Mouse (Mus musculus): Measurements from ENCODE around the gene Map4k1. TPM values are rescaled to one million over a fixed set of nuclear protein-coding genes. Genes with fewer than 3 reads are reported as not detected.

Map4k1 gene
- polyA plus RNA-seq, 1 experiment from 2014 or later: 2.8 TPM

DNA sequence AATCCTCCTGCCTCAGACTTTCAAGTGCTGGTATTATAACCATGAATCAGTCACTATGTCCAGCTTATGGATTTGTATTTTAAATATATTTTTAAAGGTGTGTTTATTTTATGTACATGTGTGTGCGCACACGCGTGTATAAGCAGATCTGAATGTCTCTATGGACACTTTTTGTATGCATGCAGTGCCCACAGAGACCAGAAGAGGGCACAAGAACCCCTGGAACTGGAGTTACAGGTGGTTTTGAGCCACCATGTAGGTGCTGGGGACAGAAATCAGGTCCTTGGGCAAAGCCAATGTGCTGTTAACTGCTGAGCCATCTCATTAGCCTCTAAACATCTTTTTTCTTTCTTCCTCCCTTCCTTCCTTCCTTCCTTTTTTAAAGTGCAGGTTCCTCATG lies 66.2 kb downstream of the Map4k1 start:
- Histone ChIP-seq H3K9ac (no peak overlapping the region), H3K27ac (no peak overlapping the region), H3K4me1 (replicated peaks) (peaks cover 7% of the 10 kb centered on the region), H3K36me3 (no peaks in the 10 kb centered on the region), H3K4me3 (no peak overlapping the region), H3K27me3 (peaks cover 43% of the 10 kb centered on the region), H3K4me2 (no peak overlapping the region), H3K9me3 (replicated peaks) (no peaks in the 10 kb centered on the region)
- no peak for ATAC-seq (replicated peaks; ENCODE audit: insufficient number of reproducible peaks, insufficient read depth, low FRiP score, low read depth)
- 84% methylated on average over 3 of the region's 3 CpGs for WGBS

- Histone ChIP-seq H3K4me1 (replicated peaks) (peaks cover 3% of the 10 kb centered on the region), H3K9ac (no peak overlapping the region), H3K9me3 (replicated peaks) (no peaks in the 10 kb centered on the region), H3K27me3 (peaks cover 48% of the 10 kb centered on the region), H3K4me3 (no peak overlapping the region), H3K4me2 (no peak overlapping the region), H3K27ac (no peak overlapping the region), H3K36me3 (no peaks in the 10 kb centered on the region)
- WGBS: 70% methylated on average over 11 of the region's 11 CpGs
- no peak for ATAC-seq (replicated peaks; ENCODE audit: insufficient number of reproducible peaks, insufficient read depth, low FRiP score, low read depth)
These were observed 66.8 kb downstream of the Map4k1 start for GRCm38 (mm10) chr7:29048615-29049014.

GRCm38 (mm10) chr7:29050797-29051196 lies 68.9 kb downstream of the Map4k1 start:
- Histone ChIP-seq H3K27ac (no peak overlapping the region), H3K4me3 (no peak overlapping the region), H3K4me2 (no peak overlapping the region), H3K36me3 (no peaks in the 10 kb centered on the region), H3K9me3 (replicated peaks) (no peaks in the 10 kb centered on the region), H3K27me3 (peaks cover 59% of the 10 kb centered on the region), H3K4me1 (replicated peaks) (no peaks in the 10 kb centered on the region), H3K9ac (no peak overlapping the region)
- 46% methylated on average over 2 of the region's 2 CpGs for WGBS
- ATAC-seq (replicated peaks; ENCODE audit: insufficient number of reproducible peaks, insufficient read depth, low FRiP score, low read depth): no peak

GRCm38 (mm10) chr7:29052821-29053220 lies 71.0 kb downstream of the Map4k1 start:
- no peak overlapping the region for H3K9ac ChIP-seq
- ATAC-seq (replicated peaks; ENCODE audit: insufficient number of reproducible peaks, insufficient read depth, low FRiP score, low read depth): no peak
- WGBS: 4% methylated on average over 19 of the region's 19 CpGs
- H3K9me3 ChIP-seq (replicated peaks): no peaks in the 10 kb centered on the region
- H3K36me3 ChIP-seq: no peaks in the 10 kb centered on the region
- no peaks in the 10 kb centered on the region for H3K4me1 ChIP-seq (replicated peaks)
- no peak overlapping the region for H3K27ac ChIP-seq
- peaks cover 68% of the 10 kb centered on the region for H3K27me3 ChIP-seq
- no peak overlapping the region for H3K4me3 ChIP-seq
- H3K4me2 ChIP-seq: no peak overlapping the region

Small RNA genes within 50 kb of the gene (microRNA-seq; reads per million reads assigned to microRNA genes)
- not detected for gene Gm44408

Other genes with a start within 250 kb of the Map4k1 start
- gene Mrps12, start 240.2 kb upstream of the Map4k1 start, polyA plus RNA-seq (2015; fragmentation: Nextera tagmentation; extraction: Ambion mirVana): 102 and 109 TPM in 2 replicates
- gene Sars2, start 240.1 kb upstream of the Map4k1 start, polyA plus RNA-seq (2015; fragmentation: Nextera tagmentation; extraction: Ambion mirVana): 16.8 and 20.6 TPM in 2 replicates
- not detected in 2 replicates for gene Ccer2, start 225.9 kb upstream of the Map4k1 start, polyA plus RNA-seq (2015; fragmentation: Nextera tagmentation; extraction: Ambion mirVana)
- 50.3 and 58.4 TPM in 2 replicates for gene Sirt2, start 215.3 kb upstream of the Map4k1 start, polyA plus RNA-seq (2015; fragmentation: Nextera tagmentation; extraction: Ambion mirVana)
- 26.6 and 35.8 TPM in 2 replicates for gene Nfkbib, start 214.5 kb upstream of the Map4k1 start, polyA plus RNA-seq (2015; fragmentation: Nextera tagmentation; extraction: Ambion mirVana)
- gene Rinl, start 193.1 kb upstream of the Map4k1 start, polyA plus RNA-seq (2015; fragmentation: Nextera tagmentation; extraction: Ambion mirVana): 2.8 and 7.3 TPM in 2 replicates
- gene Hnrnpl, start 173.5 kb upstream of the Map4k1 start, polyA plus RNA-seq (2015; fragmentation: Nextera tagmentation; extraction: Ambion mirVana): 152 and 158 TPM in 2 replicates
- 224 and 234 TPM in 2 replicates for gene Ech1, start 156.8 kb upstream of the Map4k1 start, polyA plus RNA-seq (2015; fragmentation: Nextera tagmentation; extraction: Ambion mirVana)
- 8.2 and 9.1 TPM in 2 replicates for gene Lgals4, start 148.2 kb upstream of the Map4k1 start, polyA plus RNA-seq (2015; fragmentation: Nextera tagmentation; extraction: Ambion mirVana)
- 1.7 and 2.7 TPM in 2 replicates for gene Lgals7, start 118.2 kb upstream of the Map4k1 start, polyA plus RNA-seq (2015; fragmentation: Nextera tagmentation; extraction: Ambion mirVana)
- 0.33 and 0.42 TPM in 2 replicates for gene Capn12, start 100.6 kb upstream of the Map4k1 start, polyA plus RNA-seq (2015; fragmentation: Nextera tagmentation; extraction: Ambion mirVana)
- 236 and 281 TPM in 2 replicates for gene Actn4, start 19.7 kb upstream of the Map4k1 start, polyA plus RNA-seq (2015; fragmentation: Nextera tagmentation; extraction: Ambion mirVana)
- gene Eif3k, start 186 bp upstream of the Map4k1 start, polyA plus RNA-seq (2015; fragmentation: Nextera tagmentation; extraction: Ambion mirVana): 239 and 261 TPM in 2 replicates
- gene Ryr1, start 143.1 kb downstream of the Map4k1 start, polyA plus RNA-seq (2015; fragmentation: Nextera tagmentation; extraction: Ambion mirVana): 0.09 and 0.15 TPM in 2 replicates
- 0.39 and 0.90 TPM in 2 replicates for gene Rasgrp4, start 152.8 kb downstream of the Map4k1 start, polyA plus RNA-seq (2015; fragmentation: Nextera tagmentation; extraction: Ambion mirVana)
- gene Fam98c, start 174.2 kb downstream of the Map4k1 start, polyA plus RNA-seq (2015; fragmentation: Nextera tagmentation; extraction: Ambion mirVana): 15.6 and 19.9 TPM in 2 replicates
- 0.28 and 0.53 TPM in 2 replicates for gene Ggn, start 188.2 kb downstream of the Map4k1 start, polyA plus RNA-seq (2015; fragmentation: Nextera tagmentation; extraction: Ambion mirVana)
- gene Spred3, start 188.4 kb downstream of the Map4k1 start, polyA plus RNA-seq (2015; fragmentation: Nextera tagmentation; extraction: Ambion mirVana): 1.2 and 1.5 TPM in 2 replicates
- gene Psmd8, start 198.7 kb downstream of the Map4k1 start, polyA plus RNA-seq (2015; fragmentation: Nextera tagmentation; extraction: Ambion mirVana): 204 and 207 TPM in 2 replicates
- gene Catsperg1, start 232.0 kb downstream of the Map4k1 start, polyA plus RNA-seq (2015; fragmentation: Nextera tagmentation; extraction: Ambion mirVana): 0.25 and 0.84 TPM in 2 replicates

All from heart, embryonic 15.5 days (tissue).